Mouse (Mus musculus) heart, embryonic 11.5 days (tissue): ENCODE results near the gene Slc29a1. TPM values are rescaled to one million over a fixed set of nuclear protein-coding genes. Genes with fewer than 3 reads are reported as not detected.

Experiments used
- ATAC-seq: fragments of 200-750 bp; cut with Nextera tagmentation; replicated peaks from 2 replicates; pipeline ENCODE4 v1.8.0; 2017; ENCODE audit warnings: moderate library complexity; ENCODE audit not compliant: insufficient number of reproducible peaks, low FRiP score, low TSS enrichment
- H3K27ac ChIP-seq: fragments of 300-500 bp; sonication (generic); 2 replicates; pipeline ENCODE4 v1.5.1; 2014; ENCODE audit warnings: mild to moderate bottlenecking, low read depth, low read length
- H3K27me3 ChIP-seq: fragments of 300-500 bp; sonication (generic); 2 replicates; pipeline ENCODE4 v1.6.1; 2014; ENCODE audit warnings: mild to moderate bottlenecking, low read length, mixed read lengths; ENCODE audit not compliant: control insufficient read depth, insufficient read depth
- H3K36me3 ChIP-seq: fragments of 300-500 bp; sonication (generic); 2 replicates; pipeline ENCODE4 v1.6.1; 2014; ENCODE audit warnings: mild to moderate bottlenecking, low read length, moderate library complexity, mixed read lengths; ENCODE audit not compliant: control insufficient read depth, insufficient read depth
- H3K4me1 ChIP-seq: fragments of 300-500 bp; sonication (generic); 2 replicates; pipeline ENCODE4 v1.6.1; 2014; ENCODE audit warnings: low read length; ENCODE audit not compliant: control insufficient read depth, insufficient read depth
- H3K4me2 ChIP-seq: fragments of 300-500 bp; sonication (generic); 2 replicates; pipeline ENCODE4 v1.6.1; 2014; ENCODE audit warnings: mild to moderate bottlenecking, moderate library complexity
- H3K4me3 ChIP-seq: fragments of 300-500 bp; sonication (generic); 2 replicates; pipeline ENCODE4 v1.5.1; 2014; ENCODE audit warnings: low read depth, low read length
- H3K9ac ChIP-seq: fragments of 300-500 bp; sonication (generic); 2 replicates; pipeline ENCODE4 v1.6.1; 2014; ENCODE audit warnings: mild to moderate bottlenecking, low read depth, low read length, moderate library complexity
- H3K9me3 ChIP-seq: fragments of 300-500 bp; sonication (generic); replicated peaks from 2 replicates; pipeline ENCODE4 v1.6.1; 2016; ENCODE audit warnings: low read length; ENCODE audit not compliant: control insufficient read depth
- WGBS: fragments of 180-500 bp; shearing (Covaris S2); extraction: QIAGEN DNeasy Blood & Tissue Kit; methylation state at CpG from one replicate; pipeline ENCODE4 v1.1.7; 2014; ENCODE audit not compliant: insufficient replicate concordance; 5-methylcytosine and 5-hydroxymethylcytosine counted together
- polyA plus RNA-seq: library from polyadenylated mRNA; unstranded; fragments of >200 nt; fragmentation: Nextera tagmentation; extraction: Ambion mirVana; gene quantifications from 2 replicates; pipeline ENCODE4 v1.2.1, GENCODE M21; 2014

Gene Slc29a1
- polyA plus RNA-seq, 1 experiment from 2014 or later: 61.2 TPM

GRCm38 (mm10) chr17:45565103-45565502 lies 34.3 kb downstream of the Slc29a1 start:
- H3K36me3 ChIP-seq: peaks cover 30% of the 10 kb centered on the region

GRCm38 (mm10) chr17:45564531-45565084 lies 34.8 kb downstream of the Slc29a1 start:
- Histone ChIP-seq H3K4me1 (peaks cover 14% of the 10 kb centered on the region), H3K27me3 (no peaks in the 10 kb centered on the region), H3K4me3 (peak overlapping the region; percentile 84), H3K9me3 (no peaks in the 10 kb centered on the region), H3K36me3 (peaks cover 25% of the 10 kb centered on the region), H3K9ac (peak overlapping the region; percentile 91), H3K27ac (peak overlapping the region; percentile 37; the same call in 1 of the 2 replicates), H3K4me2 (peak overlapping the region; percentile 84)
- ATAC-seq: no peak
- WGBS: 13% methylated on average over 18 of the region's 18 CpGs

More at GRCm38 (mm10) chr17:45565103-45565502, 34.3 kb downstream of the Slc29a1 start:
- peak overlapping the region; percentile 37; the same call in 1 of the 2 replicates for H3K27ac ChIP-seq
- H3K4me1 ChIP-seq: peaks cover 14% of the 10 kb centered on the region
- peak overlapping the region; percentile 84 for H3K4me3 ChIP-seq
- H3K4me2 ChIP-seq: peak overlapping the region; percentile 84
- 96% methylated on average over 11 of the region's 11 CpGs for WGBS
- no peaks in the 10 kb centered on the region for H3K27me3 ChIP-seq
- H3K9ac ChIP-seq: peak overlapping the region; percentile 91
- no peaks in the 10 kb centered on the region for H3K9me3 ChIP-seq
- ATAC-seq: no peak

GRCm38 (mm10) chr17:45563655-45564530 lies 35.5 kb downstream of the Slc29a1 start, which contains the start of gene Slc35b2:
Slc35b2 (plus strand) TSS chr17:45563874.
- under 1% methylated on average over 57 of the region's 61 CpGs for WGBS
- Histone ChIP-seq H3K9ac (peak within 1 kb of the TSS; percentile 91), H3K27me3 (no peaks in the 10 kb centered on the region), H3K36me3 (peaks cover 18% of the 10 kb centered on the region), H3K4me1 (peaks cover 14% of the 10 kb centered on the region), H3K4me2 (peak within 1 kb of the TSS; percentile 84), H3K4me3 (peak within 1 kb of the TSS; percentile 84), H3K9me3 (no peaks in the 10 kb centered on the region), H3K27ac (peak within 1 kb of the TSS; percentile 80)
- ATAC-seq: peak; percentile 63

GRCm38 (mm10) chr17:45563216-45563615 lies 36.2 kb downstream of the Slc29a1 start:
- Histone ChIP-seq H3K36me3 (peaks cover 12% of the 10 kb centered on the region; the same call in 1 of the 2 replicates), H3K27me3 (no peaks in the 10 kb centered on the region), H3K27ac (no peak overlapping the region), H3K9ac (no peak overlapping the region), H3K4me3 (no peak overlapping the region), H3K9me3 (no peaks in the 10 kb centered on the region), H3K4me2 (no peak overlapping the region; the same call in 1 of the 2 replicates), H3K4me1 (peaks cover 14% of the 10 kb centered on the region)
- ATAC-seq: no peak
- 70% methylated on average over 12 of the region's 12 CpGs for WGBS

GRCm38 (mm10) chr17:45559732-45560525 lies 39.5 kb downstream of the Slc29a1 start:
- 76% methylated on average over 15 of the region's 15 CpGs for WGBS
- Histone ChIP-seq H3K36me3 (no peaks in the 10 kb centered on the region), H3K4me2 (no peak overlapping the region), H3K4me1 (peaks cover 10% of the 10 kb centered on the region), H3K4me3 (no peak overlapping the region), H3K9ac (no peak overlapping the region), H3K27me3 (peaks cover 16% of the 10 kb centered on the region), H3K9me3 (no peaks in the 10 kb centered on the region), H3K27ac (no peak overlapping the region)
- ATAC-seq: no peak

- H3K4me1 ChIP-seq: 0 out of 2 replicates have a peak, but pooled peaks cover 3% of the 10 kb centered on the region
- no peak overlapping the region for H3K4me3 ChIP-seq
- peaks cover 19% of the 10 kb centered on the region for H3K27me3 ChIP-seq
- peak overlapping the region; percentile 5; the same call in 1 of the 2 replicates for H3K4me2 ChIP-seq
- no peak for ATAC-seq
- 55% methylated on average over 16 of the region's 16 CpGs for WGBS
- no peak overlapping the region for H3K9ac ChIP-seq
- H3K27ac ChIP-seq: no peak overlapping the region
- no peaks in the 10 kb centered on the region for H3K36me3 ChIP-seq
- no peaks in the 10 kb centered on the region for H3K9me3 ChIP-seq
Observed at GRCm38 (mm10) chr17:45557998-45558862, 41.2 kb downstream of the Slc29a1 start.

- H3K27ac ChIP-seq: no peak overlapping the region
- H3K27me3 ChIP-seq: peaks cover 22% of the 10 kb centered on the region
Observed at GRCm38 (mm10) chr17:45557246-45557824, 42.1 kb downstream of the Slc29a1 start.

More at GRCm38 (mm10) chr17:45557246-45557824, 42.1 kb downstream of the Slc29a1 start:
- WGBS: 71% methylated on average over 7 of the region's 7 CpGs
- ATAC-seq: no peak
- Histone ChIP-seq H3K4me1 (0 out of 2 replicates have a peak, but pooled peaks cover 3% of the 10 kb centered on the region), H3K4me3 (no peak overlapping the region), H3K4me2 (peak overlapping the region; percentile 20; the same call in 1 of the 2 replicates), H3K36me3 (no peaks in the 10 kb centered on the region), H3K9ac (no peak overlapping the region), H3K9me3 (no peaks in the 10 kb centered on the region)
